Comparison of ENCODE assay signal across 8 mouse cellular contexts in the genomic region with DNA sequence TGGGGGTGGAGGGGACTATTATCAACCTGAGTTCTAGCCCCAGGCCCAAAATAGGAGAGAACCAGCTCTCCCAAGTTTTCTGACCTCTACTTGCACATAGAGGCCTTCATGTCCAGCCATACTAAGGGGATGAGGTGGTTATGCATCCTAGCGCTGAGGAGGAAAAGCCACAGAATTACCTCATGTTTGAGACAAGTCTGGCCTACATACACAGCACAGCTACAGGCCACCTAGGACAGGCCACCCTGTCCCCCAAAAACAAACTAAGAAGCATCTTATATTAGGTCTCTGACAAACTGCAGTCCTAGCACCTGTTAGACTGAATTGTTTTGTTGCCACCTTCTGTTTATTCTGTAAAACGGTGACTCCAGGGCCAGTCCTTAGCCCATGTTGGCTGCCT. TPM values are rescaled to one million over a fixed set of nuclear protein-coding genes. Genes with fewer than 3 reads are reported as not detected.
DNase-seq lines count a peak whose midpoint lies in the region; ATAC-seq lines count a peak whose summit lies in the region.

No protein-coding gene starts in this region.

- H3K9ac ChIP-seq in heart, embryonic 11.5 days (ENCODE audit: low read depth, low read length): peak overlapping the region; percentile 94
- H3K9ac ChIP-seq in hindbrain, embryonic 13.5 days: peak overlapping the region; percentile 87
- H3K9ac ChIP-seq in midbrain, embryonic 14.5 days (replicated peaks; ENCODE audit: low read length): peak overlapping the region; percentile 89

- no peak for ATAC-seq in heart, embryonic 11.5 days (replicated peaks; ENCODE audit: insufficient number of reproducible peaks, low FRiP score, low TSS enrichment)
- ATAC-seq in hindbrain, embryonic 13.5 days (ENCODE audit: low FRiP score): no peak
- no peak for ATAC-seq in midbrain, embryonic 14.5 days (ENCODE audit: low FRiP score, low TSS enrichment)

- intact Hi-C loops in heart, postnatal 36 days (cut with DNase I): loop anchor here (5.0 kb wide), 2 partner anchors 41 to 74 kb away; no protein-coding TSS in a partner anchor

- no peaks in the 10 kb centered on the region for H3K9me3 ChIP-seq in heart, embryonic 11.5 days (replicated peaks; ENCODE audit: control insufficient read depth, low read length)
- H3K9me3 ChIP-seq in hindbrain, embryonic 13.5 days: no peaks in the 10 kb centered on the region
- no peaks in the 10 kb centered on the region for H3K9me3 ChIP-seq in midbrain, embryonic 14.5 days (ENCODE audit: control insufficient read depth, low read length)

- WGBS in heart, embryonic 11.5 days (ENCODE audit: insufficient replicate concordance): 48% methylated on average over 2 of the region's 2 CpGs
- WGBS in hindbrain, embryonic 13.5 days: 41% methylated on average over 2 of the region's 2 CpGs
- WGBS in midbrain, embryonic 14.5 days: 51% methylated on average over 2 of the region's 2 CpGs

- peaks cover 18% of the 10 kb centered on the region for H3K4me1 ChIP-seq in heart, embryonic 11.5 days (ENCODE audit: control insufficient read depth, insufficient read depth, low read length)
- peaks cover 28% of the 10 kb centered on the region for H3K4me1 ChIP-seq in hindbrain, embryonic 13.5 days (replicated peaks)
- H3K4me1 ChIP-seq in midbrain, embryonic 14.5 days (ENCODE audit: control insufficient read depth, insufficient read depth, low read length): peaks cover 21% of the 10 kb centered on the region

- H3K36me3 ChIP-seq in heart, embryonic 11.5 days (ENCODE audit: control insufficient read depth, insufficient read depth, low read length): no peaks in the 10 kb centered on the region
- H3K36me3 ChIP-seq in hindbrain, embryonic 13.5 days: no peaks in the 10 kb centered on the region
- no peaks in the 10 kb centered on the region for H3K36me3 ChIP-seq in midbrain, embryonic 14.5 days (ENCODE audit: control insufficient read depth, insufficient read depth, low read length)

- peak overlapping the region; percentile 81 for H3K4me3 ChIP-seq in heart, embryonic 11.5 days (ENCODE audit: low read depth, low read length)
- peak overlapping the region; percentile 75 for H3K4me3 ChIP-seq in hindbrain, embryonic 13.5 days
- H3K4me3 ChIP-seq in midbrain, embryonic 14.5 days (replicated peaks; ENCODE audit: low read depth, low read length): peak overlapping the region; percentile 100; the same call in 1 of the 2 replicates

- H3K27me3 ChIP-seq in heart, embryonic 11.5 days (ENCODE audit: control insufficient read depth, insufficient read depth, low read length): no peaks in the 10 kb centered on the region
- H3K27me3 ChIP-seq in hindbrain, embryonic 13.5 days: no peaks in the 10 kb centered on the region
- no peaks in the 10 kb centered on the region for H3K27me3 ChIP-seq in midbrain, embryonic 14.5 days (ENCODE audit: control insufficient read depth, insufficient read depth, low read length)

- no peak for DNase-seq in heart, postnatal 36 days
- peak; percentile 31 for DNase-seq in MN1 (ENCODE audit: low spot score)
- DNase-seq in midbrain, embryonic 14.5 days: peak; percentile 10
- no peak for DNase-seq in right cerebral cortex, postnatal 10 days (ENCODE audit: low spot score in 2 of 2)
- no peak for DNase-seq in thymus, postnatal 36 days
- no peak for DNase-seq in gastrocnemius, adult 8-10 months (ENCODE audit: low spot score in 2 of 2)

- peak overlapping the region; percentile 100 for H3K27ac ChIP-seq in heart, embryonic 11.5 days (ENCODE audit: low read depth, low read length)
- H3K27ac ChIP-seq in hindbrain, embryonic 13.5 days: peak overlapping the region; percentile 100
- H3K27ac ChIP-seq in midbrain, embryonic 14.5 days (replicated peaks; ENCODE audit: low read depth, low read length): peak overlapping the region; percentile 100

- peak overlapping the region; percentile 69 for H3K4me2 ChIP-seq in heart, embryonic 11.5 days
- H3K4me2 ChIP-seq in hindbrain, embryonic 13.5 days: peak overlapping the region; percentile 68
- peak overlapping the region; percentile 61 for H3K4me2 ChIP-seq in midbrain, embryonic 14.5 days (ENCODE audit: low read length)

RNA-seq across cellular contexts. Expression of a gene that starts 1.4 kb away (rescaled TPM):
- 73.0 and 83.1 TPM in 2 replicates for polyA plus RNA-seq in heart, embryonic 11.5 days (2014; fragmentation: Nextera tagmentation; extraction: Ambion mirVana)
- total RNA-seq in heart, postnatal 36 days (2021): 10 to 100 TPM; 35.4 to 44.2 TPM
- polyA plus RNA-seq in hindbrain, embryonic 13.5 days (2015; fragmentation: Nextera tagmentation; extraction: Ambion mirVana): 157 TPM in 2 replicates
- 119 and 154 TPM in 2 replicates for polyA plus RNA-seq in midbrain, embryonic 14.5 days (2014; fragmentation: Nextera tagmentation; extraction: Ambion mirVana)
- total RNA-seq in gastrocnemius, adult 8-10 months (2022): 10 to 100 TPM; 20.2 to 24.6 (median 23.2) TPM

RNA-seq across cellular contexts. Expression of a gene that starts 46.9 kb away (rescaled TPM):
- polyA plus RNA-seq in heart, embryonic 11.5 days (2014; fragmentation: Nextera tagmentation; extraction: Ambion mirVana): 12.3 and 16.1 TPM in 2 replicates
- 1 to 10 TPM; 4.1 to 4.7 TPM for total RNA-seq in heart, postnatal 36 days (2021)
- polyA plus RNA-seq in hindbrain, embryonic 13.5 days (2015; fragmentation: Nextera tagmentation; extraction: Ambion mirVana): 16.8 and 18.4 TPM in 2 replicates
- 43.5 and 48.6 TPM in 2 replicates for polyA plus RNA-seq in midbrain, embryonic 14.5 days (2014; fragmentation: Nextera tagmentation; extraction: Ambion mirVana)
- 1 to 10 TPM; 1.8 to 4.9 (median 3.3) TPM for total RNA-seq in gastrocnemius, adult 8-10 months (2022)

Comparison
In these comparisons a context has a peak if more than half of its experiments do, and no peak if none do; other contexts are left out.
1. DNase-seq: peak in MN1 (single experiment) and midbrain, embryonic 14.5 days (single experiment); none in heart, postnatal 36 days (0 of 2), right cerebral cortex, postnatal 10 days (0 of 2), thymus, postnatal 36 days (0 of 2) and gastrocnemius, adult 8-10 months (0 of 2).
2. Peak in every context shown above with its lines, with median percentiles within 50 percentile points of each other: H3K27ac ChIP-seq, H3K4me2 ChIP-seq, H3K4me3 ChIP-seq and H3K9ac ChIP-seq.